18 mouse cellular contexts compared by ENCODE assay signal in genomic region chr3:104032747-104033146, GRCm38 (mm10).
"Had no signal": no experiment of that assay in that cellular context is flagged by ENCODE, and none has a peak within 500 bp of the region (broad histone marks: within the 10 kb centered on the region; RNA-seq: fewer than 3 reads in every experiment).

No protein-coding gene starts in this region.

- H3K27ac ChIP-seq: kidney, postnatal 0 days; layer of hippocampus, adult 2 months; left cerebral cortex, adult 2 months; liver, embryonic 13.5 days; neural tube, embryonic 12.5 days; neural tube, embryonic 15.5 days; stomach, postnatal 0 days had no signal

- H3K4me3 ChIP-seq: layer of hippocampus, adult 2 months; left cerebral cortex, adult 2 months; liver, embryonic 13.5 days; neural tube, embryonic 12.5 days; neural tube, embryonic 15.5 days had no signal

- H3K36me3 ChIP-seq: liver, embryonic 13.5 days had no signal

- H3K9me3 ChIP-seq: liver, embryonic 13.5 days; neural tube, embryonic 12.5 days; neural tube, embryonic 15.5 days had no signal

- H3K4me2 ChIP-seq: liver, embryonic 13.5 days; neural tube, embryonic 12.5 days; neural tube, embryonic 15.5 days had no signal

- H3K9ac ChIP-seq: liver, embryonic 13.5 days; neural tube, embryonic 12.5 days; neural tube, embryonic 15.5 days had no signal

- DNase-seq: kidney, postnatal 25 days; layer of hippocampus, adult 9-11 months; liver, embryonic 13.5 days; lung, adult 2 months; lung, postnatal 14 days; lung, postnatal 4 days; right cerebral cortex, adult 18-20 months; right cerebral cortex, postnatal 14 days; right cerebral cortex, postnatal 4 days; thymus, adult 2 months; thymus, postnatal 14 days; thymus, postnatal 4 days had no signal

- H3K27me3 ChIP-seq: liver, embryonic 13.5 days; neural tube, embryonic 12.5 days; neural tube, embryonic 15.5 days had no signal

- H3K4me1 ChIP-seq: neural tube, embryonic 12.5 days; neural tube, embryonic 15.5 days had no signal
